7 mouse cellular contexts compared by ENCODE assay signal in the genomic region with DNA sequence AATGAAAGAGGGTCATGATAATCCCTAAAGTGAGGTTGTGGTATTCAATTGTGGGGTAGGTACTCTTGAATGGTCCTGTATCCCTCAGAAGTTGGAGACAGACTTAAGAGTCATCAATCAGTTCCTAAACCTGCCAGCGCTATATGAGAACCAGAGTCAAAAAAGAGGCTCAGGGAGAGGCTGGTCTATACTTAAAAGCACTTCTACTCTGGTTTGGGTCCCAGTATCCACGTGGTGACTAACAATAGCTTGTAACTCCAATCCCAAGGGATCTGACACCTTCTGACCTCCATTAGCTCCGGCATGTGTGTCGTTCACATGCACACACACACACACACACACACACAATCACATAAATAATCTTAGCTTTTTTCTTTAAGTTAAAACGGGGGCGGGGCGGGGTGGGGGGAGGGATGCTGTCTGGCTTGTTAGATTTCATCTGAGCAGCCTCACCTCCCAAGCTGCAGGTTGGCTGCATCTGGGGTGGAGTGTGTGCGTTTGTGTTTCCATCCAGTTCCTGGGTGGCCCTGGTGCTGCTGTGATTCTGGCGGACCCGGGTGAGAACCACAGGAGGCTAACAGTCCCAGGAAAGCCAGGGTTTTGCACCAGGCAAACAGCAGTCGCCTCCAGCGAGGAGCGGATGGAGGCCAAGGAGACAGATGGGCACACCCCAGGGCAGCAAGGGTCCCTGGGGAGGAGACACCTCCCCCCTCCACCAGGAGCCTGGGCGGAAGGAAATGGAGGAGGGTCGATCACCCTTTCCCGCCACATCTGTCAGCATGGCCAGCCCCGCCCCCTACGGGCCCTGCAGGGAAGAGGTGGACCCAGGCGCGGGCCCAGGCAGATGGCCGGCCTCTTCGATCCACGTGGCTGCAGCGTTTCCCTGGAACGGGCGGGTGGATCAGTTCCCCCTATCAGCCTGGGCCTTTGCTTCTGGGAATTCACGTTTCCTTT. TPM values are rescaled to one million over a fixed set of nuclear protein-coding genes. Genes with fewer than 3 reads are reported as not detected.
A peak's percentile ranks its signal among the peaks of the same experiment; 100 is the strongest.
DNase-seq lines count a peak whose midpoint lies in the region; ATAC-seq and TF ChIP-seq lines count a peak whose summit lies in the region.

No protein-coding gene starts in this region.

- 0 out of 2 replicates have a peak, but pooled peaks cover 6% of the 10 kb centered on the region for H3K4me1 ChIP-seq in hindbrain, postnatal 0 days (ENCODE audit: insufficient read depth, low read length)
- H3K4me1 ChIP-seq in limb, embryonic 15.5 days, result peaks cover 36% of the 10 kb centered on the region
- H3K4me1 ChIP-seq in midbrain, embryonic 15.5 days, result peaks cover 17% of the 10 kb centered on the region

- peak; percentile 37 for TF ChIP-seq CTCF in hindbrain, postnatal 0 days (IDR thresholded peaks at IDR 0.05; ENCODE audit: low read depth)

- H3K27me3 ChIP-seq in hindbrain, postnatal 0 days (ENCODE audit: insufficient read depth, low read length), result no peaks in the 10 kb centered on the region
- H3K27me3 ChIP-seq in limb, embryonic 15.5 days, result no peaks in the 10 kb centered on the region
- H3K27me3 ChIP-seq in midbrain, embryonic 15.5 days (replicated peaks), result no peaks in the 10 kb centered on the region
- H3K27me3 ChIP-seq in splenic B cell, adult 2 months (ENCODE audit: control insufficient read depth, insufficient read depth, low read length, poor library complexity, severe bottlenecking), result no peaks in the 10 kb centered on the region

- no peaks in the 10 kb centered on the region for H3K9me3 ChIP-seq in hindbrain, postnatal 0 days (ENCODE audit: low read length)
- H3K9me3 ChIP-seq in limb, embryonic 15.5 days, result no peaks in the 10 kb centered on the region
- no peaks in the 10 kb centered on the region for H3K9me3 ChIP-seq in midbrain, embryonic 15.5 days

- peak overlapping the region; percentile 30 for H3K4me3 ChIP-seq in hindbrain, postnatal 0 days (ENCODE audit: low read length)
- peak overlapping the region; percentile 38 for H3K4me3 ChIP-seq in limb, embryonic 15.5 days
- peak overlapping the region; percentile 25 for H3K4me3 ChIP-seq in midbrain, embryonic 15.5 days

- WGBS in hindbrain, postnatal 0 days, result 4% methylated on average over 26 of the region's 27 CpGs
- WGBS in limb, embryonic 15.5 days, result 2% methylated on average over 27 of the region's 27 CpGs
- 2% methylated on average over 26 of the region's 27 CpGs for WGBS in midbrain, embryonic 15.5 days

- peak; percentile 90 for DNase-seq in adrenal gland, adult 8-10 months
- peak; percentile 70 to 72 for DNase-seq in cerebellum, postnatal 14 days
- peak; percentile 84 for DNase-seq in gastrocnemius, postnatal 10 days
- peak; percentile 77 for DNase-seq in hindbrain, postnatal 0 days (ENCODE audit: low spot score)
- DNase-seq in splenic B cell, adult 2 months (ENCODE audit: low read depth, low spot score), result peak; percentile 47

- no peak overlapping the region; the same call in 1 of the 2 replicates for H3K27ac ChIP-seq in hindbrain, postnatal 0 days
- H3K27ac ChIP-seq in limb, embryonic 15.5 days, result peak overlapping the region; percentile 80
- H3K27ac ChIP-seq in midbrain, embryonic 15.5 days, result no peak overlapping the region

- peak overlapping the region; percentile 43; the same call in 1 of the 2 replicates for H3K9ac ChIP-seq in hindbrain, postnatal 0 days (replicated peaks; ENCODE audit: low read length)
- 0 out of 2 replicates have a peak overlapping the region, but pooled peaks have one; percentile 26 for H3K9ac ChIP-seq in limb, embryonic 15.5 days
- peak overlapping the region; percentile 17; the same call in 1 of the 2 replicates for H3K9ac ChIP-seq in midbrain, embryonic 15.5 days

- no peaks in the 10 kb centered on the region for H3K36me3 ChIP-seq in hindbrain, postnatal 0 days (ENCODE audit: insufficient read depth, low read length)
- no peaks in the 10 kb centered on the region for H3K36me3 ChIP-seq in limb, embryonic 15.5 days
- no peaks in the 10 kb centered on the region for H3K36me3 ChIP-seq in midbrain, embryonic 15.5 days (replicated peaks)
- no peaks in the 10 kb centered on the region for H3K36me3 ChIP-seq in splenic B cell, adult 2 months (ENCODE audit: control insufficient read depth, insufficient read depth, low read length, poor library complexity, severe bottlenecking)

- peak; percentile 66 for ATAC-seq in hindbrain, postnatal 0 days
- peak; percentile 20 for ATAC-seq in limb, embryonic 15.5 days (ENCODE audit: insufficient number of reproducible peaks, low FRiP score, low TSS enrichment, low read depth)
- ATAC-seq in midbrain, embryonic 15.5 days (replicated peaks), result peak; percentile 55

- peak overlapping the region; percentile 61 for H3K4me2 ChIP-seq in hindbrain, postnatal 0 days (ENCODE audit: low read depth, low read length)
- peak overlapping the region; percentile 84 for H3K4me2 ChIP-seq in limb, embryonic 15.5 days
- H3K4me2 ChIP-seq in midbrain, embryonic 15.5 days, result peak overlapping the region; percentile 50

RNA-seq across cellular contexts. Expression of a gene that starts 37.0 kb away (rescaled TPM):
- 10 to 100 TPM in 1 of 4 experiments, 1 to 10 TPM in 3; 2.1 to 11.1 (median 6.9) TPM for total RNA-seq in adrenal gland, adult 8-10 months (2022)
- 1 to 10 TPM; 3.5 to 3.9 TPM for total RNA-seq in gastrocnemius, postnatal 10 days (2021)
- total RNA-seq in hindbrain, postnatal 0 days (2014; rRNA removed), result 14.7 and 19.1 TPM in 2 replicates
- polyA plus RNA-seq in hindbrain, postnatal 0 days (2015; fragmentation: Nextera tagmentation; extraction: Ambion mirVana), result 10.3 and 10.9 TPM in 2 replicates
- polyA plus RNA-seq in limb, embryonic 15.5 days (2015; fragmentation: Nextera tagmentation; extraction: Ambion mirVana), result 8.5 and 9.7 TPM in 2 replicates
- polyA plus RNA-seq in midbrain, embryonic 15.5 days (2015; fragmentation: Nextera tagmentation; extraction: Ambion mirVana), result 7.0 and 7.5 TPM in 2 replicates

RNA-seq across cellular contexts. Expression of a gene that starts 50.0 kb away (rescaled TPM):
- 100 to 1,000 TPM; 236 to 274 (median 253) TPM for total RNA-seq in adrenal gland, adult 8-10 months (2022)
- 100 to 1,000 TPM; 197 to 221 TPM for total RNA-seq in gastrocnemius, postnatal 10 days (2021)
- 622 and 633 TPM in 2 replicates for total RNA-seq in hindbrain, postnatal 0 days (2014; rRNA removed)
- polyA plus RNA-seq in hindbrain, postnatal 0 days (2015; fragmentation: Nextera tagmentation; extraction: Ambion mirVana), result 464 and 500 TPM in 2 replicates
- polyA plus RNA-seq in limb, embryonic 15.5 days (2015; fragmentation: Nextera tagmentation; extraction: Ambion mirVana), result 267 and 334 TPM in 2 replicates
- 519 and 548 TPM in 2 replicates for polyA plus RNA-seq in midbrain, embryonic 15.5 days (2015; fragmentation: Nextera tagmentation; extraction: Ambion mirVana)
